Mouse (Mus musculus) cerebellum, adult (tissue): ENCODE measurements around the gene Fhdc1.

Source experiments
- ATAC-seq: cut with Nextera tagmentation; 2 replicates; pipeline ENCODE4 v1.9.2; 2017; ENCODE audit warnings: mild to moderate bottlenecking, moderate library complexity, mixed read lengths; ENCODE audit not compliant: insufficient number of reproducible peaks, low FRiP score, low TSS enrichment

Gene Fhdc1

DNA sequence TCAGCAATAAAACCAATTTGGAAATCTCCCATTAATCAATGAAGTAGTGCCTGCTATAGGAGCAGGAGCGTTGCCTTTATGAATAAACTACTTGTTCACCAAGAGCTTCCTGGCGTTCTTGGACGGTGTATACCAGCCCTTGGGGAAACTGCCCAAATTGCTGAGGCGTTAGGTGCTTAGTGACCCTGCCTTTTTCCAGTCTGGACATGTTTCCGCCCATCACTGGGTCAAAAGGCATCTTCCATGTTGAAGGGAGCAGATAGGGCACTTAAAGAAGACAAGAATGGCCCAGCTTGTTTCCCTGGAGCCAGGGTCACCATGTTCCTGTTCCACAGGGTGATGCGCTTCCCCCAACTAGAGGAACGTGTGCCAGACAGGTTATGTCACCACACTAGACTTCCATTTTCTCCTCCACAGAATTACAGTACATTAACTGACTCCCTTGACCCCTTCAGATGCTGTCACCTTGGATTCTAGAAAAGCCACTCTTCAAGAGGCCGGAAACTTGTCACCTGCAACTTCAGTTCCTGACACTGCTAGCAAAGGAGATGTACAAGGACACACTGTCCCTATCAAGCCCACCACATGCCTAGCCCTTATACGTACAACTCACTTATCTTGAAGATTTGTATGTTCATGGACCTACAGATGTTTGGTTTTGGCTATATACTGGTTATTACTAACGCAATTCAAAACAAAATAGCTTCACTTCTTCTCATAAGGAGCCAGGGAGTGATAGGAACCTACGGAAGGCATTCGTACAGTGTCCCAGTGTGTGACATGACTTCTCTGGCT is 5.1 kb downstream of the Fhdc1 start:
- no peak for ATAC-seq

DNA sequence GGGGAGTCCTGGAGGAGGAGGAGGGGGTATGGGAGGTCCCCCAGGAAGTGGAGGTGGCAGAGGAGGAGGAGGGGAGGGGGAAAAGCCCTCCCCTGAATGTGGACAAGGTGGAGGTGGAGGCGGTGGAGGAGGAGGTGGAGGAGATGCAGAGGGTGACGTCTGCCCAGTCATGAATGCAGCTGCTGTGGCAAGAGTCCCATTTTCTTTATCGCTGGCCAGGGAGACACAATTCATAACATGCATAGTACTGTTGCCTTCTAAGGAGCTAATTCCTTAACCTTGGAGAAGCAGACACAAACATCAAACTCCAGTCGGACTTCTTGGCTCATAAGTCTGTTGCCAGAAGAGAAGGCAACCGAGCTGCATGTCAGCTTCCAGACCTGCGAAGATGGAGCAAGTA is 5.8 kb downstream of the Fhdc1 start:
- no peak for ATAC-seq

DNA sequence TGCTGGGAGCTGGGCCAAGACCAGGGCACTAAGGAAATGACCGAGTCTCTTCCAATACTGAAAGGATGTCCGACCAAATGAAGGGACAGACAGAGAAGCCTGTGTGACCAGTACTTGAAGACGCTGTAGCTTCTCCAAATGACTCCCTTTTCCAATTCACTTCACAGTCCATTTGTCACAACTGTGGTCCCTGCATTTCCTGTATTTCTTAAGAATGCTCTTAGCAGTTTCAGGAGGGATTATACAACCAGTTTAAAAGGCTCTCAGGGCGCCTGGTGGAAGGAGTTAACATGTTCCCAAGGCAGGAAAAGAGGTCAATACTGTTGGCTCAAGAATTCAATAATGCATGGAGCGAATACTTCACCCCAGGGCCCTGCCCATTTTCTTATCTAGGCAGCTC is 7.3 kb downstream of the Fhdc1 start:
- ATAC-seq, result no peak

DNA sequence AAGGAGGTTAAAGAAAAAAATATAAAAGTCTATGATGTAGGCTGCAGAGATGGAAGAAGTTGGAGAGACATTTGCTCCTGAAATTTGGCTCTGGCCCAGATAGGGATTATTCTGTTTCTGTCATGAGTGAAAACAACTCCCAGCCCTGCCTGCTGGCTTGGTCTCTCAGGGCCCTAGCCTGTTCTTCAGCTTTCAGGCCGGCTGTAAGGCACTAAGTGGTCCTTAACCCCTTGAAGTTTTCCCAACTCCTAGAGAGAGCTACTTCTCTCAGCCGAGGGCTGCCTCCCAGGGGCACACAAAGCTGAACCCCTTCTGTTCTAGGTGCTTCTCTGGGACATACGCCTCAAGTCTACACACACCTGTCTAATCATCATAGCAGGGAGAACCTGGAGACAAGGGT is 7.7 kb downstream of the Fhdc1 start:
- no peak for ATAC-seq

DNA sequence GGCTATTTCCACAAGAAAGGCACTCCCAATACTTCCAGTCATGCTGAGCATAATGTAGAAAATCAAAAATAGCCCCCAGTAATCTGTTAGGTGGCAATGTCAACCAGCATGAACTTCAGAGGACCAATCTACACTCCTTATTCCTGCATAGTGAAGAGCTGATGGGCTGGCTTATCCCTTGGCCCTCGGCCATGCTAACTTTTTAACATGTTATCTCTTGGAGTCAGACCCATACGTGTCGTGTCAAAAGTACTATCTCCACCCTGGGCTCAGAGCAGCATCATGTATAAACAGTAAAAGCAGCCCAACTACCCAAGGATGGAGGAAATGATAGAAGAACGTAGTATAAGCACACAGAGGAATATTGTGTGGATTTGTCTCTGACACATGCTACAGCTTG is 9.1 kb downstream of the Fhdc1 start:
- ATAC-seq, result no peak

DNA sequence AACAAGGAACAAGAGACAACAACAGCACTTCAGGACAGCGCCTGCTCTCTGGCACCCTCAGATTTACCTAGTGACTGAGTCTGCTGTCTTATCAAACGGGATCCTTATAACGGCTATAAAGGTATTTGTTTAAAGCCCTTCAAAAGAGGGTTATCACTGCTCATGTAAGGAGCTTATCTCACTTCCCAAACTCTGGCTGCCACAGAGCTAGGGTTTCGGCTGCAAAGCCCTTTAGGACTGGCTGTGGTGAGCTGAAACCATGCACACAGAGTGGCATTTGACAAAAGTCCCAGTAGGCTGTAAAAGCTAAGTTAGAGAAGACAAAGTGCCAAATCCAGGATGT is 12.1 kb downstream of the Fhdc1 start:
- ATAC-seq, result no peak

DNA sequence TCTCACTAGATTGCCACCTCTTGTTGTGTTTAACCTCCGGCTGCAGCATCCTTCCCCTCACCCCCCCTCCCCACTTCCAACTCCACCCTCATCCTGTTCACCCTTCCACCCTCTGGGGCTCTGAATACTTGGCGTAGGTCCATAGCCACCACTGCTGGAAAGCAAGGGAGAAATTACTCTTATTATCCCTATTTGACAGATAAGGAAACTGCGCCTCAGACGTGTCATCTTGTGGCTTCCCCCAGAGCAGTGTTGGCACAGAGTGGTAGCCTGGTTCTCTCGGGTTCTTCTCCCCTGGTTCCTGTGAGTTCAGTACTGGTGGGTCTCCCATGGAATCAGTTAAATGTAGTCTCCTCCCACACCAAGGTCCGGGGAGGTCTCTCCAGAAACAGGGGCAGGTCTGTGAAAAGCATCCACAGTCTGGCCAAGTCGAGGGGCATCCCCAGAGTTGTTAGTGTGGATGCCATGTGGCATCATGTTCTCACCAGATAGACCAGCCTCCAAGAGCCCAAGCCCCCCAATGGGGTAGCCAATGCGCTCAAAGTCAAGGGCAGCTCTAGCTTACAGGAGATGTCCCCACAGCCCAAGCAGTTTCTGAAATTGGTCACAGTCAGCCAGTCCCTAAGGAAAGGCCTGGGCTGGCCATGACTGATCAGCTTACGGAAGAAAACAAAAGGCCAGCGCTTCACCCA is 12.7 kb downstream of the Fhdc1 start:
- no peak for ATAC-seq

DNA sequence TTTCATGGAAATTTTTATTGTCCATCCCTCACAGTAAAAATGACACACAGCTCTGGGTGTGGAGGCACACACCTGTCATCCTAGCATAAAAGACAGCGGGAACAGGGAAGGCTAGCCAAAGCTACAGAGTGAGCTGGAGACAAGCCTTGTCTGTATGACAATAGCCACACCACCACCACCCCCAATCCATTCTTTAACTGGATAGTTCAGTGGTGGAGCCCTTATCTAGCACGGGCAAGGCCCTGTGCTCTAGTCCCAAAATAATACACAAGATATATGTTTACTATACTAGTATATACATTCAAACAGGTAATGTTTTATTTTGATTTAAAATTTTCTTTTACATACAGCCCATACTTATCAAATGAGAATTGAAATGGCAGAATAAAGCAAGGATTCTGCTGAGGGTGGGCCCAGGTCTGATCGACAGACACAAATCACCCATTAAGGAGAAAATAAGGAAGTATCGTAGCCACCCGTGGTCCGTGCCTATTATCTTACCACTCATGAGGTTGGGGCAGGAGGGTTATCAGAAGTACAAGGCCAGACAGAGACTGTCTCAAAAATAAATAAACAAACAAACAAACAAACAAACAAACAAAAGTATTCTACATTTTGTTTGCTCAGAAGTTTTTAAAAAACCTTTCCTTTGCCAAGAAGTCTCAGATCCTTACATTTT is 14.3 kb downstream of the Fhdc1 start:
- ATAC-seq, result no peak

DNA sequence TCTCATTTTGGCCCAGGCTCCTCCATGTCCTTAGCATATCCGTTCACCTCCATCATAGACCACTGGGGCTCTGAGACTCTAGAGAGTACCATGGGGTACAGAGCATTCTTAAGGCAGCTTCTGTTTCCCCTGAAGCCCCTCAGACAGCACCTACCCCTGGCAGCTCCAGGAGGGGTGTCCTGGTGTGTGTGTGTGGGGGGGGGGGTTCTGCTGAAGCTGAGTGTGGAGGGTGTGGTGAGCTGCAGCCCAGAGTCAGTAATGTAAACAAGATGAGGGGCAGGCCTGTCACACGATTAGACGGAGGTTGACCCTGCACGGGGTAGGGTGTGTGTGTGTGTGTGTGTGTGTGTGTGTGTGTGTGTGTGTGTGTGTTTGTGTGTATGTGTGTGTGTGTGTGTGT is 18.5 kb downstream of the Fhdc1 start:
- ATAC-seq, result no peak

DNA sequence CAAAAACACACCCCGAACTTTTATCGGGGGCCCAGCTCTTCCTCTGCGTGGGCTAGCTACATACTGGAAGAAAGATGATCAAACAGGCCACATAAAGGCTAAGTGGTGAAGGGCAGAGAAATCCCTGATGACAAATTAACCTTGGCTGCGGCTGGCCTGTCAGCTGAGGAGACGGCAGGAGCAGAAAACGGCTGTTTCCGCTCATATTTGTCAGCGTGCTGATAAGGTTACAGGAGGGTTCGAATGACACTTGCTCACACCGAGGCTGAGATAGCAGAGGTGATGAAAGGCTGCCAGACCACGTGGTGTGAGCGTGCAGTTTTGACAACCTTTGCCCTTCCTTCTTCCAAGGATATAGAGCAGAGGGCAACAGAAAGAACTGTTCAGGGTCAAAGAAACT is 19.3 kb downstream of the Fhdc1 start:
- ATAC-seq, result no peak

DNA sequence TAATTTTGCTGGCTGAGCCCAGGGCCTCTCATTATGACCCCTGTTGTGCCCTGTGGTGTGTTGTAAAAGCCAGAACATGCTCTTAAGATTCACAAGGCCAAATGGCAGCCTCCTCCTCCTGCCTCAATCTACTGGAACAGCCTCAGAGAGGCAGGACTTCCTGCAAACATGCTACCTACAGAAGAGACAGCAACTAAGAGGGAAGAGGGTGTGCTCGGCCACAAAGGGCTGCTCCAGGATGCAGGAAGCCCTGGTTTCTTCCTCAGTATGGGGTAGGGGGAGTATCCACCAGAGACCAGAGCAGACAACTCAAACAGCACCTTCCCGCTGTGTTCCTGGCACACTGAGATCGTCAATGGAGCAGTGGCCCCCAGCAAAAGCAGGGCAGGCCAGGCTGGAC is 19.7 kb downstream of the Fhdc1 start:
- ATAC-seq, result no peak

DNA sequence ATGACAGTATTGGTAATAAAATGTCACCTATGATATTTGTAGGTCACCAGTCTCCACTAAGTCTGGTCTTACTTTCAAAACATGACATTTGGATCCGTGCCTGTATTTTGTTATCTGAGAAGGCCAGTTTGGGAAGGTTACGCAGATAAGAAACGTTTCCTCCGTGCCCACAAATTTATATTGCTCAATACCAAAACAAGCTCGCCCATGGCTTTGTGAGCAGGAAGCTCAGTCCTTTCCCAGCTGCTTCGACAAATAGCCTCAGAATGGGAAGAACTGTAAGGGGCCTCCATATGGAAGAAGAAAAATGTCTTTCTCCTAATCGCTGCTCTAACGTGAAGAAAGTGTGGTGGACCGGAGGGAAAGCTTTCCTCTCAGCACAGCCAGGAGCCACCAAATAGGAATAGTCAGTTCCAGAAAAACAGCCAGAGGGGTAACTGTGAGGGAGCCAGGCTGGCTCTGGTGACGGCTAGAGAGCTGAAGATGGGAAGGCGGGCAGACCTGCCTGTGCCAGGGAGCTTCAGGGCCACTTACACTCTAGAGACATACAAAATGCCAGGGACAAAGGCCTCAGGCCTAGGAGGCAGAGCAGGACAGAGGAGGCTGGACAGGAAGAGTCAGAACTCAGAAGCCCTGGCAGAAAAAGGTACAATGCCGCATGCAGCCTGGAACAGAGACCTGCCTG is 24.4 kb downstream of the Fhdc1 start:
- ATAC-seq, result no peak

DNA sequence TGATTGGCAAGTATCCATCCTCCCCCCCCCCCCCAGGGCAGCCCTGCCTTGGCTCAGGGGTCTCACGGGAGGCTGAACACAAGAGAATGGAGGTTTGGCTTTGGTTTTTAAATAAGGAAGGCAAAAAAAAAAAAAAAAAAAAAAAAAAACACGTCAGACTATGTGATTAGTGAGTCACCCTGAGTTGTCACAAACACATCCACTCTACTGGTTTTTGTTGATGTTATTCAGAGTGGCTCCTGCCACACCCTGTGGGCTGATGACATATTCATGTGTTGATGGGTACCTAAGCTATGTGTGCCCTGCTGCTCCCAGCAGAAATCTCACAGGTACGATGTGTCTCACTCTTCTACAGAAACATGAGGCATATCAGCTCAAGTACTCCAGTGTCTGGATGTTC is 29.6 kb downstream of the Fhdc1 start:
- ATAC-seq, result no peak

DNA sequence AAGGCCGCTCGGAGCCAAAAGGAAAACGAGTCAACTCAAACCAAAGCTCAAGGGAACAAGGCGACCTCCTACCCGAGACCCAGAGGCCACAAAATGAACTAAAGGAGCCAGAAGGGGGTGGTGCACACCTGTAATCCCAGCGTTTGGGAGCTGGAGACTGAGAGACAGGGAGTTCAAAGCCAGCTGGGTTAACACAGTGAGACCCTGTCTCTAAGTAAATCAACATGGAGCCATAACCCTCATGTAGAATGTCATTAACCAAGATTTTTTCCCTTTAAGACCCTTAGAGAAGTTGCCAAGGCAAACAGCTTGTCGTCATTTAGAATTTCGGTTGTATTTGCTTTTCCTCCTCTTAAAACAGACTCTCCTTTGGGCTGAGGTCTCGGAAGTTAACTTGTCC is 31.2 kb downstream of the Fhdc1 start:
- ATAC-seq, result no peak

DNA sequence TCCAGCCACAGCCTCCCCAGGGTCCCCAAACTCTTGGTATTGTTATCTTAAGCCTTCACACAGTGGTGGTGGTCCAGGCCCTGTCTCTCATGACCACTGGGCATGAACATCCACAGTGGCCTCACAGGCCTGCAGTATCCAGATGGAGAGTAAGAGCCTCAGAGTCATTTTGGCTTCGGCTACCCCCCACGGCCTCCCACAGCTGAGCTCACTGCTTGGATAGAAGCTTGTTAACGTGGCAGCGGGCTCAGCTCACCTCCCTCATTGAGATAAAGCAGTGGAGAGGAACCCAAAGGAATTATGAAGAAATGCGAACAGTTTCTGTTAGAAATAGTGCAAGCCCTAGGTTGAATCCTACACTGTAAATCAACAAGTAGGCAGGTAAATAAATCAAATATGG is 32.4 kb downstream of the Fhdc1 start:
- ATAC-seq, result no peak

DNA sequence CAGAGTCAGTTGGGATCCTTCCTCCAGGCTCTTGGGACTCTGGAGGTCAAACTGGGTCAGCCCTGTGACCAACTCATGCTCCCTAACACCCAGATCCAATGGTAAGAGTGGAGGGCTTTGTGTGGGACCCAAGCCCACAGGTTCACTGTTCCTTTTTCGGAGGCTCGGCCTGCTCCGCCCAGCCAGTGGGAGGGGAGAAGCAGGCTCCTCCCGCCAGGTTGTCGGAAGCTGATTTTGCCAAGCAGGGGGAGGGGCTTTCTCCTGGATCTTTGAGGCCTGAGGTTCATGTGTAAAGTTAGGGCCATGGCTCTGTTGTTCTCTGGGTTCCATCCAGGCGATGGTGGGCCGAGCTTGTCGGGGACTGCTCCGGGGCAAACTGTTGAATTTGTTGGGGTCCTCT is 34.4 kb downstream of the Fhdc1 start:
- ATAC-seq, result no peak

DNA sequence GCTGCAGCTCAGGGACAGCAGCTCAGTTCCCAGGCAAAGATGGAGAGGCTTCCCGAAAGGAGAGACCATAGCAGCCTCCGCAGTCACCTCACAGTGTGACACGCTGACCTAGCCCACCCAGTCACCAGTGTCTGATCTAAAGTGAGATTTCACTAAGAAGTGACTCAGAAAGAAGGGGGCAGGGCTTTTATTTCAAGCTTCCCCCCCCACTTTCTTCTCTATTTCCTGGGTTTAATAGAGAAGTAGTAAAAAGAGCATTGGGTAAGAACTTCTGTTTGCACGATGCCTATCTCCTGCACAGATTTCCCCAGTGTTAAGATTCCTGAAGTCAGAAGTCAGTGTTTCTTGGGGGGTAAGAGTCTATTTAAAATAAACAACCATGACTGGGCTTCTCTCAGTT is 37.3 kb downstream of the Fhdc1 start:
- ATAC-seq, result no peak

DNA sequence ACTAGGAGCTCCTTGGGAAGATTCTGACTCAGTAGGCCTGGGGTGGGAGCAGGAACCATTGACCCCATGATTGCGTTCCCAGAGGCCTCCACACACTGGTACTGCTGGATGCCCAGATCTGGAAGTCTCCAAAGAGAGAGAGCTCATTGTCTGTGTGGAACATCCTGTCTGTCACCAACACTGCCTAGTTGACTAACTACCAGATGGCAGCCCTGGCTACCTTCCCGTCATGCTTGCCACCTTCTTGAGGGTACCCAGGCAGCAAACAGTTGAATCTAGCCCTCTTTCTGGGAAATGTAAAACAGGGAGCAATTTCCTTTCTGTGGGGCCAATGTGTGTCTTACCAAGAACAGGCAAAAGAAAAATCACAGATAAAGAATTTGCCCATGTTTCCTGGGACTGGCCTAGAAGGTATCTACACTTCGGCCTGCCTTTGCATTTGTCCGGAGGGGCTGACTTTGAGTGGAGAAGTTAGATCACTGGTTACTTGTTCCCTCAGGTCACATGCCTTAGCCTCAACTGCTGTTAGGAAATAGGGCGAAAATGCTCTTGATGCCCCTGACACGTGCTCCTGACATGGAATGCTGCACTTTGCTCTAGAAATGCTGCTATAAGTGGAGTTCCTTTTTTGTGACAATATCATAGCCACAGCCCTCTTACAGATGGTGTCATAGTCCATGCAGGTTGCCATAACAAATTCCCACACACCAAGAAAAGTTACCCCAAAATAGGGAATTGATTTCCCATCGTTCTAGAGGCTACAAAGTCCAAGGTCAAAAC is 40.6 kb downstream of the Fhdc1 start:
- ATAC-seq, result no peak

DNA sequence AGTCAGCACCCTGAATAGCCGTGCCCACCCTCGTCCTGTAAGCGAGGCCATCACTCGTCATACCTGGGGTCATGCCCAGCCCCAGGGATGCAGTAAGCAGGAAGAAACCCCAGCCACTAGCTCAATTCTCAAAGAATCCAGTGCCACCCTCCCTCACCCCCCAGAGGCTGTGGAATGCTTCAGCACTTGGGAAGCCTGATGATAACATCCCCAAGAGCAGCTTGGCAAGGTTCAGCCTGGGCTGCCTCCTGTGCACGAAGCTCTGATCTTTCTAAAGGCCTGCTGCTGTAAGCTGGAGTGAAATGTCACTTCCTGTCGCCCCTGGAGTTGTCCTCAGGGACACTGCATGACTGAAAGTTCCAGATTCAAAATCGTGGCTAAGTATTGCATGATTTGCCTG is 41.4 kb downstream of the Fhdc1 start:
- ATAC-seq, result no peak

DNA sequence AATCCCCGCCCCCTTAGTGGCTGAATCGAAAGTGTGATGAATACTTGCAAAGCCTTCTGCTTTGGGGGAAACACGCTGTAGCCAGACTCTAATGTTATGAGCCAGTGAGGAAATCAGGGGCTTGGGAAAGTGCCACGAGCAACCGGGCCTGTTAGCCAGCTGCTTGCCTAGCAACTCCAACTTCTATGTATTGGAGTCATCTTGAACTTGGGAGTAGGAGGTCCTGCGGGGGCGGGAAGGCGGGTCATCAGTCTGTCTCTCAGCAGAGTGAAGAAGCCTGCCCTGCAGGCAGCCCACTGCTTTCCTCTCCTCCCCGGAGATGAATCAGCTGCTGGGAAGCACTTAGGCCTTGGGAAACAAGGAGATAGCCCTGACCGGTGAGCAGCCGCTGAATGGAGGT is 42.1 kb downstream of the Fhdc1 start:
- ATAC-seq, result no peak
